Mouse (Mus musculus) liver, adult (tissue): ENCODE results near the gene Fam89b.

Source experiments
- GATA4 ChIP-seq: IDR thresholded peaks from 2 replicates; pipeline ENCODE4 v1.6.1; 2014; ENCODE audit warnings: mild to moderate bottlenecking, low read length; ENCODE audit not compliant: insufficient replicate concordance

Gene Fam89b

GRCm38 (mm10) chr19:5684985-5685384, 44.5 kb downstream of the Fam89b start:
- no peak for TF ChIP-seq GATA4

GRCm38 (mm10) chr19:5684236-5684635, 45.2 kb downstream of the Fam89b start:
- no peak for TF ChIP-seq GATA4

GRCm38 (mm10) chr19:5680432-5680831, 49.0 kb downstream of the Fam89b start:
- no peak for TF ChIP-seq GATA4
